21 mouse cellular contexts compared by ENCODE assay signal in genomic region chr13:8515979-8516715, GRCm38 (mm10).
"Had no signal": no experiment of that assay in that cellular context is flagged by ENCODE, and none has a peak within 500 bp of the region (broad histone marks: within the 10 kb centered on the region; RNA-seq: fewer than 3 reads in every experiment).

No protein-coding gene starts in this region.

- H3K4me2 ChIP-seq: limb, embryonic 12.5 days; limb, embryonic 15.5 days; liver, embryonic 11.5 days; lung, embryonic 14.5 days; neural tube, embryonic 12.5 days; neural tube, embryonic 15.5 days; stomach, embryonic 15.5 days had no signal

- H3K27me3 ChIP-seq: limb, embryonic 12.5 days; limb, embryonic 15.5 days; neural tube, embryonic 12.5 days; neural tube, embryonic 15.5 days; stomach, embryonic 15.5 days had no signal

- DNase-seq: kidney, adult 9 months; kidney, postnatal 10 days; kidney, postnatal 36 days; left cerebral cortex, postnatal 4 days; liver, postnatal 0 days; lung, embryonic 14.5 days; midbrain, embryonic 14.5 days; right cerebral cortex, adult 18-20 months; right cerebral cortex, postnatal 14 days; right cerebral cortex, postnatal 4 days; thymus, postnatal 25 days had no signal

- H3K4me1 ChIP-seq: limb, embryonic 12.5 days; limb, embryonic 15.5 days; midbrain, embryonic 10.5 days; neural tube, embryonic 12.5 days; stomach, embryonic 15.5 days had no signal

- H3K4me3 ChIP-seq: limb, embryonic 12.5 days; limb, embryonic 15.5 days; midbrain, embryonic 10.5 days; neural tube, embryonic 12.5 days; neural tube, embryonic 15.5 days; stomach, embryonic 15.5 days had no signal

- ATAC-seq: liver, postnatal 0 days; lung, postnatal 0 days had no signal

- H3K9me3 ChIP-seq: limb, embryonic 12.5 days; limb, embryonic 15.5 days; midbrain, embryonic 10.5 days; neural tube, embryonic 12.5 days; neural tube, embryonic 15.5 days; stomach, embryonic 15.5 days had no signal

- H3K36me3 ChIP-seq: limb, embryonic 12.5 days; limb, embryonic 15.5 days; midbrain, embryonic 10.5 days; neural tube, embryonic 12.5 days; neural tube, embryonic 15.5 days; stomach, embryonic 15.5 days had no signal

- H3K27ac ChIP-seq: limb, embryonic 12.5 days; limb, embryonic 15.5 days; liver, embryonic 14.5 days; macrophage; midbrain, embryonic 10.5 days; neural tube, embryonic 12.5 days; neural tube, embryonic 15.5 days; stomach, embryonic 15.5 days had no signal

- H3K9ac ChIP-seq: limb, embryonic 12.5 days; limb, embryonic 15.5 days; liver, embryonic 14.5 days; liver, postnatal 0 days; lung, embryonic 14.5 days; neural tube, embryonic 12.5 days; neural tube, embryonic 15.5 days; stomach, embryonic 15.5 days had no signal
